Mouse (Mus musculus) CH12.LX (cell line): ENCODE results near the gene Sgpp1. TPM values are rescaled to one million over a fixed set of nuclear protein-coding genes. Genes with fewer than 3 reads are reported as not detected.
"Not testable (repeated sequence)": the region's sequence is repeated elsewhere in the genome, so short reads cannot be mapped to it uniquely, and the experiment has no call there.

ENCODE experiments used
- DNase-seq: peaks from one replicate; pipeline ENCODE4 v3.0.0-alpha.2; 2013; ENCODE audit errors: extremely low read depth
- H3K27ac ChIP-seq: 2 replicates; pipeline ENCODE4 v1.5.1; 2012; ENCODE audit warnings: low read depth, mild to moderate bottlenecking, control low read depth, moderate library complexity; ENCODE audit not compliant: insufficient read depth
- H3K27me3 ChIP-seq: replicated peaks from 2 replicates; pipeline ENCODE3; 2012; ENCODE audit warnings: inconsistent platforms
- H3K36me3 ChIP-seq, 2 experiments: replicated peaks in 1 of 2; 2 replicates each; pipeline versions ENCODE3 to v1.6.1; 2012; ENCODE audit warnings: inconsistent platforms in 1 of 2, low read length in 1 of 2, mild to moderate bottlenecking in 1 of 2, mixed read lengths in 1 of 2, moderate library complexity in 1 of 2; ENCODE audit not compliant: control insufficient read depth in 1 of 2, insufficient read depth in 1 of 2
- H3K4me1 ChIP-seq, 2 experiments: 2 replicates each; pipeline ENCODE4 v1.6.1; 2012; ENCODE audit warnings: inconsistent platforms in 1 of 2, moderate library complexity in 1 of 2; ENCODE audit not compliant: insufficient read depth in 2 of 2, control insufficient read depth in 1 of 2
- H3K4me2 ChIP-seq: 2 replicates; pipeline ENCODE4 v1.6.1; 2012; ENCODE audit warnings: low read depth, mild to moderate bottlenecking, control low read depth; ENCODE audit not compliant: poor library complexity, insufficient read depth, severe bottlenecking
- H3K4me3 ChIP-seq, 3 experiments: fragments of 150-350 bp in 1 of 3; sonication (generic) in 1 of 3; replicated peaks in 1 of 3; 2 replicates each; pipeline versions ENCODE3 to v1.5.1; 2011 to 2012; ENCODE audit warnings: low read depth in 2 of 3, low read length in 2 of 3, mild to moderate bottlenecking in 2 of 3, moderate library complexity in 2 of 3, control low read depth in 1 of 3, improper control_type of control experiment in 1 of 3, inconsistent platforms in 1 of 3, mixed read lengths in 1 of 3; ENCODE audit not compliant: poor library complexity in 1 of 3
- H3K79me2 ChIP-seq: replicated peaks from 2 replicates; pipeline ENCODE4 v1.6.1; 2012; ENCODE audit warnings: mild to moderate bottlenecking, moderate library complexity; ENCODE audit not compliant: control insufficient read depth, poor library complexity, insufficient read depth, severe bottlenecking; ENCODE audit errors: extremely low read depth
- H3K9ac ChIP-seq: 2 replicates; pipeline ENCODE4 v1.6.1; 2012; ENCODE audit warnings: low read depth, mild to moderate bottlenecking, control low read depth, moderate library complexity; ENCODE audit not compliant: insufficient read depth
- H3K9me3 ChIP-seq: replicated peaks from 2 replicates; pipeline ENCODE3; 2012; ENCODE audit warnings: low read length, inconsistent platforms, mixed read lengths
- CHD1 ChIP-seq: IDR thresholded peaks from 2 replicates; pipeline ENCODE4 v1.6.1; 2012; ENCODE audit warnings: low read depth, low read length, improper control_type of control experiment, inconsistent platforms
- CHD2 ChIP-seq: IDR thresholded peaks from 2 replicates; pipeline ENCODE4 v1.6.1; 2011; ENCODE audit warnings: low read length, improper control_type of control experiment
- EP300 ChIP-seq: IDR thresholded peaks from 2 replicates; pipeline ENCODE4 v1.6.1; 2011; ENCODE audit warnings: low read length, improper control_type of control experiment
- GABPA ChIP-seq: IDR thresholded peaks from 2 replicates; pipeline ENCODE4 v1.6.1; 2012; ENCODE audit warnings: low read depth, low read length, improper control_type of control experiment, inconsistent platforms; ENCODE audit not compliant: insufficient replicate concordance
- IRF4 ChIP-seq: IDR thresholded peaks from 2 replicates; pipeline ENCODE4 v1.6.1; 2014; ENCODE audit warnings: low read depth, mild to moderate bottlenecking, inconsistent platforms, low read length, improper control_type of control experiment
- JUN ChIP-seq: IDR thresholded peaks from 2 replicates; pipeline ENCODE4 v1.6.1; 2011; ENCODE audit warnings: low read depth, mild to moderate bottlenecking, low read length, improper control_type of control experiment, moderate library complexity; ENCODE audit not compliant: insufficient read depth
- NELFE ChIP-seq: IDR thresholded peaks from 2 replicates; pipeline ENCODE4 v1.6.1; 2011; ENCODE audit warnings: low read depth, low read length, improper control_type of control experiment
- NRF1 ChIP-seq: IDR thresholded peaks from 2 replicates; pipeline ENCODE4 v1.6.1; 2014; ENCODE audit warnings: low read depth, mild to moderate bottlenecking, inconsistent platforms, low read length, improper control_type of control experiment, moderate library complexity
- PAX5 ChIP-seq: IDR thresholded peaks from 2 replicates; pipeline ENCODE4 v1.6.1; 2012; ENCODE audit warnings: low read length, inconsistent platforms, mixed read lengths
- POLR2A ChIP-seq: IDR thresholded peaks from 2 replicates; pipeline ENCODE4 v1.6.1; 2011; ENCODE audit warnings: low read depth, mild to moderate bottlenecking, improper control_type of control experiment, low read length
- RCOR1 ChIP-seq: conservative IDR thresholded peaks from 2 replicates; pipeline ENCODE4 v1.6.1; 2012; ENCODE audit warnings: low read depth, mild to moderate bottlenecking, inconsistent platforms, low read length, improper control_type of control experiment
- TBP ChIP-seq: conservative IDR thresholded peaks from 2 replicates; pipeline ENCODE4 v1.6.1; 2011; ENCODE audit warnings: low read depth, low read length, improper control_type of control experiment
- USF2 ChIP-seq: conservative IDR thresholded peaks from 2 replicates; pipeline ENCODE4 v1.6.1; 2011; ENCODE audit warnings: low read depth, low read length, improper control_type of control experiment
- ZC3H11A ChIP-seq: IDR thresholded peaks from 2 replicates; pipeline ENCODE4 v1.6.1; 2012; ENCODE audit warnings: low read depth, mild to moderate bottlenecking, inconsistent platforms, low read length, improper control_type of control experiment
- ZMIZ1 ChIP-seq: IDR thresholded peaks from 2 replicates; pipeline ENCODE4 v1.6.1; 2012; ENCODE audit warnings: low read depth, mild to moderate bottlenecking, inconsistent platforms, low read length, improper control_type of control experiment
- dilution Hi-C: fragments of 300-500 bp; cut with MboI; formaldehyde crosslinking; loops from 2 replicates; pipeline ENCODE4 v1.14.3; 2020; ENCODE audit warnings: low sequenced_read_pairs; ENCODE audit not compliant: extremely low pct_unique_long_range_greater_than_20kb, extremely low pct_ligation_motif_present
- in situ Hi-C: fragments of 300-500 bp; cut with MboI; formaldehyde crosslinking; loops from 3 replicates; pipeline ENCODE4 v1.14.3; 2019; ENCODE audit warnings: low sequenced_read_pairs, low pct_ligation_motif_present, low pct_unique_long_range_greater_than_20kb, mixed read lengths
- polyA plus RNA-seq: library from polyadenylated mRNA; unstranded; fragments of >175 nt; gene quantifications from 2 replicates; pipeline ENCODE4 v1.2.1, GENCODE M21; 2012; ENCODE audit warnings: low read depth; ENCODE audit not compliant: insufficient read length
- total RNA-seq, 2 experiments: library from RNA; depleted of rRNA; stranded (reverse); fragments of 300-350 nt in 1 of 2; fragments of >200 nt in 1 of 2; gene quantifications; 2 replicates each; pipeline ENCODE4 v1.2.3; 2012 to 2014

Sgpp1 gene
- total and polyA plus RNA-seq, 3 experiments, result 17.3 to 43.9 (median 23.6) TPM

- Histone ChIP-seq H3K36me3 (no peaks in the 10 kb centered on the region), H3K9me3 (peaks cover 7% of the 10 kb centered on the region), H3K4me1 (peaks cover 0 to 19% of the 10 kb centered on the region in 2 experiments; a peak in 2 of 4 replicates), H3K27ac (no peak overlapping the region), H3K4me3 (no peak overlapping the region), H3K27me3 (no peaks in the 10 kb centered on the region), H3K79me2 (no peaks in the 10 kb centered on the region), H3K9ac (no peak overlapping the region), H3K4me2 (no peak overlapping the region)
- in situ Hi-C loops, result no loop called here
- TF ChIP-seq ZC3H11A (no peak), RCOR1 (no peak), NRF1 (no peak), EP300 (no peak), POLR2A (no peak), GABPA (no peak), TBP (no peak), ZMIZ1 (no peak), USF2 (no peak), JUN (no peak), IRF4 (no peak)
- dilution Hi-C loops, result no loop called here
- DNase-seq, result no peak
These were observed 48.2 kb downstream of the Sgpp1 start for GRCm38 (mm10) chr12:75687314-75687713.

DNA sequence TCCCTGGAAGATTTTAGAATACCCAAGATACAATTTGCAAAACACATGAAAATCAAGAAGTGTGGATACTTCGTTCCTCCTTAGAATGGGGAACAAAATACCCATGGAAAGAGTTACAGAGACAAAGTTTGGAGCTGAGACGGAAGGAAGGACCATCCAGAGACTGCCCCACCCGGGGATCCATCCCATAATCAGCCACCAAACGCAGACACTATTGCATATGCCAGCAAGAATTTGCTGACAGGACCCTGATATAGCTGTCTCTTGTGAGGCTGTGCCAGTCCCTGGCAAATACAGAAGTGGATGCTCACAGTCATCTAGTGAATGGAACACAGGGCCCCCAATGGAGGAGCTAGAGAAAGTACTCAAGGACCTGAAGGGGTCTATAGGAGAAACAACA, 51.5 kb downstream of the Sgpp1 start:
- H3K27ac ChIP-seq, dilution Hi-C loops, H3K9ac ChIP-seq, in situ Hi-C loops, H3K27me3 ChIP-seq, H3K9me3 ChIP-seq, H3K4me1 ChIP-seq, H3K4me2 ChIP-seq, DNase-seq, H3K4me3 ChIP-seq, H3K79me2 ChIP-seq, H3K36me3 ChIP-seq: not testable (repeated sequence)

- DNase-seq, result no peak
- peaks cover 0 to 6% of the 10 kb centered on the region in 2 experiments for H3K36me3 ChIP-seq
- no peak overlapping the region for H3K4me2 ChIP-seq
- dilution Hi-C loops, result no loop called here
- no peaks in the 10 kb centered on the region for H3K79me2 ChIP-seq
- H3K9me3 ChIP-seq, result peaks cover 5% of the 10 kb centered on the region
- H3K27me3 ChIP-seq, result no peaks in the 10 kb centered on the region
- in situ Hi-C loops, result no loop called here
- no peaks in the 10 kb centered on the region for H3K4me1 ChIP-seq
- H3K4me3 ChIP-seq, result no peak overlapping the region
- H3K9ac ChIP-seq, result no peak overlapping the region
- TF ChIP-seq CHD2 (no peak), NRF1 (no peak), PAX5 (no peak), NELFE (no peak), RCOR1 (no peak), CHD1 (no peak), EP300 (no peak)
- no peak overlapping the region for H3K27ac ChIP-seq
These were observed 51.9 kb downstream of the Sgpp1 start for GRCm38 (mm10) chr12:75683598-75683997.
